Mouse (Mus musculus) midbrain, embryonic 15.5 days (tissue): ENCODE data around the gene Sorcs2. TPM values are rescaled to one million over a fixed set of nuclear protein-coding genes. Genes with fewer than 3 reads are reported as not detected.
"Not testable (repeated sequence)": the region's sequence is repeated elsewhere in the genome, so short reads cannot be mapped to it uniquely, and the experiment has no call there.

Experiments
- ATAC-seq: fragments of 200-750 bp; cut with Nextera tagmentation; replicated peaks from 2 replicates; pipeline ENCODE4 v1.8.0; 2017; ENCODE audit warnings: moderate TSS enrichment
- H3K27ac ChIP-seq: fragments of 300-500 bp; sonication (generic); 2 replicates; pipeline ENCODE4 v1.5.1; 2015; ENCODE audit warnings: mild to moderate bottlenecking, inconsistent platforms
- H3K27me3 ChIP-seq: fragments of 300-500 bp; sonication (generic); replicated peaks from 2 replicates; pipeline ENCODE4 v1.6.1; 2015; ENCODE audit warnings: inconsistent platforms
- H3K36me3 ChIP-seq: fragments of 300-500 bp; sonication (generic); replicated peaks from 2 replicates; pipeline ENCODE4 v1.6.1; 2015; ENCODE audit warnings: inconsistent platforms
- H3K4me1 ChIP-seq: fragments of 300-500 bp; sonication (generic); 2 replicates; pipeline ENCODE4 v1.6.1; 2015; ENCODE audit warnings: inconsistent platforms
- H3K4me2 ChIP-seq: fragments of 300-500 bp; sonication (generic); 2 replicates; pipeline ENCODE4 v1.6.1; 2015; ENCODE audit warnings: inconsistent platforms, mild to moderate bottlenecking, moderate library complexity
- H3K4me3 ChIP-seq: fragments of 300-500 bp; sonication (generic); 2 replicates; pipeline ENCODE4 v1.5.1; 2015; ENCODE audit warnings: mild to moderate bottlenecking, inconsistent platforms
- H3K9ac ChIP-seq: fragments of 300-500 bp; sonication (generic); 2 replicates; pipeline ENCODE4 v1.6.1; 2015; ENCODE audit warnings: mild to moderate bottlenecking, inconsistent platforms
- H3K9me3 ChIP-seq: fragments of 300-500 bp; sonication (generic); 2 replicates; pipeline ENCODE4 v1.6.1; 2016; ENCODE audit warnings: inconsistent platforms
- WGBS: fragments of 180-500 bp; shearing (Covaris S2); methylation state at CpG from one replicate; pipeline ENCODE4 v1.1.7; 2015; ENCODE audit warnings: mixed read lengths; 5-methylcytosine and 5-hydroxymethylcytosine counted together
- polyA plus RNA-seq: library from polyadenylated mRNA; unstranded; fragments of >200 nt; fragmentation: Nextera tagmentation; extraction: Ambion mirVana; gene quantifications from 2 replicates; pipeline ENCODE4 v1.2.1, GENCODE M21; 2015

The Sorcs2 gene
- polyA plus RNA-seq, 1 experiment from 2014 or later, result 21.9 TPM

DNA sequence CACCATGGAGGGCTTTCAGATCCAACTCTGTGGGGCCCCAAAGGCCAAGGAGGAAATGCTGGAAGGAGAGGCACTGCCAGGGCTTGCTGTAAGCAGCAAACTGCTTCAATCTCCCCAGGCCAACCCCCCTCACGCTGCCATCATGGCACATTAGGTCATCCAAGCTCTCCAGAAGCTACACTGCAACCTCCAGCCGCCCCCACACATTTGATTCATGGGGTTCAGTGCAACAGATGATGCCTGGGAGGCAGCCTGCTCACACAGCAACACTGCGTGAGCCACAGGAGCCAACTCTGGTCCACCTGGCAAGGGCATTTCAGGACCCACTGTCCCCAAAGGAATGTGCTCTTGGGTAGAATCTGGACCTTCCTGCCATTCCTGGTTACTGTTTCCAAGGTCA, 21.9 kb upstream of the Sorcs2 start:
- WGBS, result 74% methylated on average over 3 of the region's 3 CpGs
- Histone ChIP-seq H3K9me3 (no peaks in the 10 kb centered on the region), H3K9ac (no peak overlapping the region), H3K4me1 (no peaks in the 10 kb centered on the region), H3K36me3 (no peaks in the 10 kb centered on the region), H3K4me3 (no peak overlapping the region), H3K27ac (no peak overlapping the region), H3K27me3 (no peaks in the 10 kb centered on the region), H3K4me2 (no peak overlapping the region)
- no peak for ATAC-seq

DNA sequence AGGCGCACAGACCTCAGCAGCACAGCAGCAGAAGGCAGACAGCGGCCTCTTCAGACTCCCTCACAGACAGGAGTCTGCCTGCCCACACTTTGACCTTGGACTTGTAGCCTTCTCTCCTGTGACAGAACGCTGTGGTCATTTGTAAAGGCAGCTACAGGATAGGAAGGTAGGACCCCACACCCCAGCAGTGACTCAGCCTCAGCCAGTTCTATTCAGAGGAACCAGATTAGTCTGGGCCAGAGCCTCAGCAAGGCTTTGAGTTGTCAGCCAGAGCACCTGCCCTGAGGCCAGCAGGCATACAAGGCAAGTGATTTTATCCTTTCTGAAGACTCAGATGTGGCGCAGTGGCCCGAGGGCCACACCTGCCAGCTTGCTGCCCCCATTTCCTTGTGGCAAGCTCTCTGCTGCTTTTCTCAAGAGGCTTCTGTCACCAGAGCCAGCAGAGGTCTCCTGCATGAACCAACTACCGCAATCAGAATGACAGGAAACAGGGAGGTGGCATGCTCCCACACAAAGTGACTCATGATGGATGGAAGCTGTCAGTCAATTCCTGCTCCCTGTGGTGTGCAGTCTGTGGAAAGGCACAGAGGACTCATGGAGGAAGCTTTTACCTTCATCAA, 16.9 kb upstream of the Sorcs2 start:
- no peak overlapping the region for H3K27ac ChIP-seq
- H3K9me3 ChIP-seq, result no peaks in the 10 kb centered on the region
- no peak overlapping the region for H3K4me2 ChIP-seq
- 79% methylated on average over 6 of the region's 6 CpGs for WGBS
- no peaks in the 10 kb centered on the region for H3K27me3 ChIP-seq
- no peak overlapping the region for H3K4me3 ChIP-seq
- H3K9ac ChIP-seq, result no peak overlapping the region
- ATAC-seq, result no peak
- H3K36me3 ChIP-seq, result no peaks in the 10 kb centered on the region
- no peaks in the 10 kb centered on the region for H3K4me1 ChIP-seq

DNA sequence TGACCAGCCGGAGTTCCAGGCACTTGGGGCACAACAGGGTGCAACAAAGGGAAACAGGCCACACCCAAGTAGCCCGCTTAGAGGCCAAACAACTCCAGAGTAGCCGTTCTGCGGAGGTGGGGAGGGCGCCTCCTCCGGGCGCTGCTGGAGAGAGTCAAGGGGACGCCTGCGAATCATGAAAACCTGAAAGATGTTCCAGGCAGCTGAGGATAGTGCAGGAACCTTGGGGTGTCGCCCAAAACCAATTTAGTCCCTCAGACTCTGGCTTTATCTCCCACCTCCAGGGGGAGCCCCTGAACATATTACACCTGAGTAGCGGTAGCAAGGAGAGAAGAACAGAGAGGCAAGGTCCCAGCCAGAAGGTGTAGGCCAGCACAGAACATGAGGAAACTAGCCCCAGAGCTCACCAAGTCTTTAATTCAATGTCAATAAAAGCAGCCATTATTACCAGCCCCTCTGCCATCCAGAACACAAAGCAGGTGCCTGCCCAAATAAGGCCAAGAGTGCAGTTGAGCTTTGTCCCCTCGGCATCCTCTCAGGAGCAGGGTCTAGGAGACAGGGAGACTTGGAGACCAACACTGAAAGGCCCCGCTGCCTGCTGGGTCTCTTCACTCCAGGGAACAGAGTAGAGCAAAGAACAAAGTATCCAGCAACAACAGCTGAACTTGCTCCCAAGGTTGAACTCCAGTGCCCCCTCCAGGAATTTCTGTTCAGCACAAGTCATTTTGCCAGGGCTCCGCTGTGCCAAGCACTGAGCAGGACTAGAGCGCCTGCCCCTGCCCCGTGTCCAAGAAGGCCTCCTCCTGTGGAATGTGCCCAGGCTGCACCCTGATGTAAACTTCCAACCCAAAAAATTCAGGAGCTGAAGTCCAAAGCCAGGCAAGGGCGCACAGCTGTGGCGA, 775 bp upstream of the Sorcs2 start:
- WGBS, result 5% methylated on average over 18 of the region's 18 CpGs

DNA sequence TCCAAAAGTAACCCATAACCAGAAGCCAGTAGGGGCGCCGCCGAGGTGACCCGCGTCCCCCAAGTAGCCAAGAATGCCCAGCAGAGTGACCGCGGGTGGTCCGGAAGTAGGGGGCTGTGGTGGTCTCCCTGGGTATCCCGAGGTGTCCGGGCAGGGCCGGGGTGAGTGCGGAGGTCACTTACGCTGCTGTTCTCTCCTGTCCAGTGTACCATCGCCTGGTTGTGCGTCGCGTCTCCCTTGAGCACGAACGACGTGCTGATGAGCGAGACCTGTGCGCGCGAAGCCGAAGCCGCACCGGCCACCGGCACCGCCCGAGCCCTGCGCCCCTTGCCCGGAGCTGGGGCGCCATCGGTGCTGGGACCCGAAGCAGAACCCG, 567 bp downstream of the Sorcs2 start:
- ATAC-seq, result peak; percentile 34

More for the DNA sequence above, 775 bp upstream of the Sorcs2 start:
- H3K4me2 ChIP-seq, result peak overlapping the region; percentile 89; the same call in 1 of the 2 replicates
- ATAC-seq, result no peak
- no peaks in the 10 kb centered on the region for H3K9me3 ChIP-seq
- peaks cover 54% of the 10 kb centered on the region for H3K4me1 ChIP-seq
- no peaks in the 10 kb centered on the region for H3K36me3 ChIP-seq
- H3K4me3 ChIP-seq, result no peak overlapping the region; the same call in 1 of the 2 replicates
- H3K27ac ChIP-seq, result no peak overlapping the region
- H3K27me3 ChIP-seq, result peaks cover 7% of the 10 kb centered on the region; the same call in 1 of the 2 replicates
- no peak overlapping the region for H3K9ac ChIP-seq

DNA sequence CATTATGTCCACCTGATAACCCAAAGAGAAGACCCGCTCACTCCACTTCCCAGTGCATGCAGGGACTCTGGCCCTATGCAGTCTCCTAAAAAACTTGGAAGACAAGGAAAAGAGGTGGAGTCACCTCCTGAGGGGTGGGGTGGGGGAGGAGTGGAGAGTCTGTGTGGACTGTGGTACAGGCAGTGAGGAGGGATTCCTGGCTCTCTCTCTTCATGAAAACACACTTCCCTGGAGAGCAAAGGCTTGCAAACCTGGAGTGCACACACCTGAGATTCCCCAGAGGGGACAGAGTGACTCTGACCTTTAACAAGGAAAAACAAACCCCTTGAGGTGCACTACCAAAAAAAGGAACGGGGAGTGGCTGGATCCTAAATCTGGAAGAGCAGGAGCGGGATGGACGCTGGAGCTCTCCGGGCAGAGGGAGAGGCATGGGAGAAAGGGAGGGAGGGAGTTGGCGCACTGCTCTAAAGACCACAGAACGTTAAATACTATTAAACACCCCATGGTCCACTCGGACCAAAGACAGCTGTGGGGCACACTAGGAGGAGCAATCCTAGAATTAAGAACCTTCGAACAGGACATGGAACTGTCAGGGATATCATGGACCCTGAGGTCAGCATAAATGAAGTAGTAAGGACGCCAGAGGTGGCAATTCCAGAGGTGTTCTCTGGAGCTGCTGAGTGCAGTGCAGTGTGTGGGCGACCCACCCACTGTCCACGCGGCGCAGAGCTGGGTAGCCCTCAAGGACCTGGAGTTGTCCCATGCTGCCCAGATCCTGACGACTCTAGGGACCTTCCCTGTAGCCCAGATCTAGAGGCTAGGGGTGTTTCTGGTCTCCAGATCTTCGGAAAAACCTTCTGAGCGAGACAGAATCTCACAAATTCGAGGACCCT, 1.2 kb downstream of the Sorcs2 start:
- 8% methylated on average over 18 of the region's 18 CpGs for WGBS
- H3K9me3 ChIP-seq, result no peaks in the 10 kb centered on the region

More for the DNA sequence above, 567 bp downstream of the Sorcs2 start:
- Histone ChIP-seq H3K4me2 (peak overlapping the region; percentile 89), H3K27me3 (peaks cover 7% of the 10 kb centered on the region; the same call in 1 of the 2 replicates), H3K9me3 (no peaks in the 10 kb centered on the region), H3K27ac (peak overlapping the region; percentile 64), H3K36me3 (no peaks in the 10 kb centered on the region), H3K4me1 (peaks cover 52% of the 10 kb centered on the region), H3K9ac (peak overlapping the region; percentile 89), H3K4me3 (peak overlapping the region; percentile 77)
- 0% methylated on average over 36 of the region's 36 CpGs for WGBS

DNA sequence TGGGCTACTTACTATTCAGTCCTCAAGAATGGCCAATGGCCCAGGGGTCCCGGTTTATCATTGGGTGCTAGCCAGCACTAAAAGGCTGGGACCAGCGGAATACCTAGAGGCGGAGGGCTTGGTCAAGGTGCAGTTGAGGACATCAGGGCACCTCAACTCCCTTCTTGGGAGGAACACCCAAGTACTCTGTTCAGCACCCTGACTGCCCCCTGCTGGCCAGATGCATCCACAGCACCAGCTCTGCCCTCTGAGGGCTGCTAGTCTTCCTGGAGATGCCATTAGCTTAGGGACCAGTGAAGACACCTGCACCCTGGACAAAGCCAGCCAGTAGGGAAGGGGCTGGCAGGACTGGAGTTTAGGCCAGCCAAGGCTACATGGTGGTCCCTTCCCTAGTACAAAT, 1.9 kb downstream of the Sorcs2 start:
- H3K4me2 ChIP-seq, result peak overlapping the region; percentile 89
- whole genome bisulfite sequencing, result 79% methylated on average over 3 of the region's 3 CpGs
- H3K27me3 ChIP-seq, result peaks cover 7% of the 10 kb centered on the region; the same call in 1 of the 2 replicates
- H3K9ac ChIP-seq, result peak overlapping the region; percentile 89; the same call in 1 of the 2 replicates
- ATAC-seq, result no peak
- no peaks in the 10 kb centered on the region for H3K9me3 ChIP-seq
- peaks cover 55% of the 10 kb centered on the region for H3K4me1 ChIP-seq
- peak overlapping the region; percentile 77 for H3K4me3 ChIP-seq
- no peak overlapping the region for H3K27ac ChIP-seq
- H3K36me3 ChIP-seq, result no peaks in the 10 kb centered on the region

More for the DNA sequence above, 1.2 kb downstream of the Sorcs2 start:
- peaks cover 7% of the 10 kb centered on the region; the same call in 1 of the 2 replicates for H3K27me3 ChIP-seq
- no peaks in the 10 kb centered on the region for H3K36me3 ChIP-seq
- no peak overlapping the region; the same call in 1 of the 2 replicates for H3K27ac ChIP-seq
- peak overlapping the region; percentile 89 for H3K9ac ChIP-seq
- ATAC-seq, result 0 out of 2 replicates have a peak, but pooled peaks have one; percentile 10
- H3K4me3 ChIP-seq, result peak overlapping the region; percentile 77
- peak overlapping the region; percentile 89 for H3K4me2 ChIP-seq
- peaks cover 55% of the 10 kb centered on the region for H3K4me1 ChIP-seq

DNA sequence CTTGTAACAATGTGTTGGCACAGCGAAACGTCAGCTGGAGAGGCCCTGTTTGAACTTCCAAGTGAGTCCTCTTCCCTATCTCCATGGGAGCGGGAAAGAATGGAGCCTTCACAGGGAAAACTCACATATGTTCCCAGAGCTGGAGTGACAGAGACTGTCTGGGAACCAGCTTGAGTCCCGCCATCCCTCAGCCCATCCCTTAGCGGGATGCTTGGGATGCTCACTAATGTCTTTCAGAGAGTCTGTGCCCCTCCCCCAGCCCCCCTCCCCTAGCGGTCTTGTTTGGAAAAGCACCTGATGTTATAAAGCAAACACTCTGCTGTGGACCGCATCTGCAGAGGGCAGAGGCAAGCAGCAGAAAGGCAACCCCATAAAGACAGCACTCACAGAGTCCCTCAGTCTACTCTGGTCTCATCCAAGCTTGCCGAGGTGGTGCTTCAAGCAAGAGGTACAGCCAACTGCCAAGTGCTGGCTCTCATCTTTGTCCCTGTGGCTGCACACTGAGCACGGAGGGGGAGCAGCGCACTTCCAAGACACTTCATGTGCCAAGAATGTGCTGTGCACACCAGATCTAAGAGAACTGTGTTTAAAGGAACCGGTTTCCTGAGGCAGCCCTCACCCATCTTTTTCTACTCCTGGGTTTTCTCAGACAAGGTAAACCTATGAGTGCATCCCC, 3.0 kb downstream of the Sorcs2 start:
- ATAC-seq, result no peak
- H3K27ac ChIP-seq, result no peak overlapping the region
- H3K27me3 ChIP-seq, result peaks cover 3% of the 10 kb centered on the region; the same call in 1 of the 2 replicates
- H3K4me1 ChIP-seq, result peaks cover 54% of the 10 kb centered on the region
- H3K36me3 ChIP-seq, result no peaks in the 10 kb centered on the region
- no peaks in the 10 kb centered on the region for H3K9me3 ChIP-seq
- no peak overlapping the region for H3K9ac ChIP-seq
- WGBS, result 34% methylated on average over 11 of the region's 11 CpGs
- peak overlapping the region; percentile 89 for H3K4me2 ChIP-seq
- peak overlapping the region; percentile 77; the same call in 1 of the 2 replicates for H3K4me3 ChIP-seq

DNA sequence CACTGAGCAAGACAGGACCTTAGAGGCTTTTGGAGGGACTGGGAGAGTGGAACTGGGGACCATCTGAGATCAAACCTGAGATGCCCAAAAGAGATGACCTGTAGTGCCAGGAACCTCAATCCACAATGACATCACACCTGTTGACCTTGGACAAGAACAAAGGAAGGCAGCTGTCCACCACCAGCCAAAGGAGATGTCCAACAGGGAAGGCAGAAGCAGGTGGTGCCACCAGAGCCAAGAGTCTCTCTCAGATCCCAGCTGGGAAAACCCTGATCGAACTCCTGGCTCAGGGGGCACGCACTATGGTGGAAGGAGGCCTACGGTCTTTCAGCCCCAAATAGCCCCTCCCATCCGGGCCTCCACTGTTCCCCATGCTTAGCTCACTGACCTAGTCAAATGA, 6.2 kb downstream of the Sorcs2 start:
- H3K36me3 ChIP-seq, result no peaks in the 10 kb centered on the region
- no peak for ATAC-seq

DNA sequence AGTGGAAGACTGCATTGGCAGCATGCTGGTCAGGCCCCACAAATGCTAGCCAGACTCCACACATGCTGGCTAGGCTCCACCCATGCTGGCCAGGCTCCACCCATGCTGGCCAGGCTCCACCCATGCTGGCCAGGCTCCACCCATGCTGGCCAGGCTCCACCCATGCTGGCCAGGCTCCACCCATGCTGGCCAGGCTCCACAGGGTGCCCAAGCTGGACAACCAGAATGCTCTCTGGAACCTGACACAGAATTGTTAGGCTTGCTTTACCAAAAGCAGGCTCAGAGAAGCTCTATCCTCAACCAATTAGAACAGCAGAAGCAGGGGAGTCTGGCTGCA, 7.4 kb downstream of the Sorcs2 start:
- H3K4me2 ChIP-seq, H3K27ac ChIP-seq, H3K4me3 ChIP-seq, ATAC-seq, H3K36me3 ChIP-seq, H3K9ac ChIP-seq, H3K9me3 ChIP-seq, H3K27me3 ChIP-seq: not testable (repeated sequence)
- peaks cover 34% of the 10 kb centered on the region for H3K4me1 ChIP-seq

More for the DNA sequence above, 6.2 kb downstream of the Sorcs2 start:
- Histone ChIP-seq H3K27ac (no peak overlapping the region), H3K27me3 (no peaks in the 10 kb centered on the region), H3K9ac (no peak overlapping the region), H3K4me3 (no peak overlapping the region), H3K4me1 (peaks cover 45% of the 10 kb centered on the region), H3K4me2 (no peak overlapping the region), H3K9me3 (no peaks in the 10 kb centered on the region)
- WGBS, result 86% methylated on average over 4 of the region's 4 CpGs

DNA sequence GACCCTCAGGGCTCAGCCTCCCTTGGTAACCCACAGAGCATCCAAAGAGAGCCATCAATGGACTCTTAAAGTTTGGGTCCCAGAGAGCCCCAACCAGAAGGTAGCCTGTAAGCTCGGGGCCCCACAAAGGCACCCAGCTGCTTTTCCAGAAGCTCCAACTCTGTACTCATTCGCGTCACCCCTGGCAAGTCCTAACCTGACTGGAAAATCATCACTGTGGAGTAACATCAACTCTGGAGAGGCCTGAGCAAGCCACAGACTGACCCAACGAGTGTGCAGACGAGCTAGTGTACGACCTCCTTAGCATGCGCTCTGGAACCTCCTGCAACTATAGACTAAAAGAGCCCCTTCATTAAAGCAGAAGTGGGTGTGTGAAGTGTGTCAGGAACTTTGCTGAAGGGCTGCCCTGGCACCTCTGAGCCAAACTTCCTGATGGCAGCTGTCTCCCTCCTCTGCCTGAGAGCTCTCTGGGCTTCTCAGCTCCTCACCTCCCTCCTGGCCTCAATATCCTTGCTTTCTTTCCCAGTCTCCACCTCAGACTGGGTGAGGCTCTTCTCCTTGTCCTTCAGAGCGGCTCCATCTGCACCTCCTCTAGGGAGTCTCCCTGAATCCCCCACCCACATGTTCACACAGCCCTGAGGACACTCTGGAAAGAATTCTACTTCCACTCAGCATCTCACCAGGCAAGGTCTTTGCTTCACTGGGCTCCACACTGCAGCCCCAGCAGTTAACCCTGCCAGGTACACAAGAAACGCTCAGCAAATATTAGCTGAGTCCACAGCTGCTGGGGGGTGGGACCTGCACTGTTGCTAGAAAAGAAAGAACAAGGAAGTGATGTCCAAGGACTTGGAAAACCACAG, 8.0 kb downstream of the Sorcs2 start:
- Histone ChIP-seq H3K36me3 (no peaks in the 10 kb centered on the region), H3K9ac (no peak overlapping the region), H3K4me3 (no peak overlapping the region), H3K27me3 (no peaks in the 10 kb centered on the region), H3K9me3 (no peaks in the 10 kb centered on the region), H3K4me2 (no peak overlapping the region), H3K27ac (no peak overlapping the region), H3K4me1 (peaks cover 28% of the 10 kb centered on the region)
- WGBS, result 85% methylated on average over 9 of the region's 9 CpGs
- no peak for ATAC-seq

DNA sequence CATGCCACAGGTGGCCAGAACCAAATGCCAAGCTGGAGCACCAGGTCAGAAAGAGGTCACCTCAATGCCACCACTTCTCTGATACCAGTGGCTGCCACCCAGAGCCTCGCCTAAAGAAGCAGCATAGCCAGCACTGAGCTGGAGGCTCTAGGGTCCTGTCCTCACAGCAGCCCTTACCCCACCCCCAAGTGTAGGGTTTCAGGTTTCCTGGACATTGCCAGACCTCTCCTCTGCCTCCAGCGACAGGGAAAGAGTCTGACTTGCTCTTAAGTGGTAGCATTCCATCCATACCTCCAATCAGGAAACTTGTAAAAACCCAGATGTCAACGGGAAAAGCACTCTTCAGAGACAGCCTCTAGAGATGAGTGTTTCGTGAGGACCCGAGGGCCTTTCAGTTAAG, 12.9 kb downstream of the Sorcs2 start:
- no peak for ATAC-seq
- no peaks in the 10 kb centered on the region for H3K36me3 ChIP-seq
- H3K9me3 ChIP-seq, result no peaks in the 10 kb centered on the region
- H3K4me2 ChIP-seq, result no peak overlapping the region
- no peak overlapping the region for H3K4me3 ChIP-seq
- 48% methylated on average over 5 of the region's 5 CpGs for WGBS
- no peak overlapping the region for H3K27ac ChIP-seq
- H3K4me1 ChIP-seq, result peaks cover 14% of the 10 kb centered on the region; the same call in 1 of the 2 replicates
- H3K9ac ChIP-seq, result no peak overlapping the region
- H3K27me3 ChIP-seq, result no peaks in the 10 kb centered on the region
